Mouse (Mus musculus) spleen, adult 2 months (tissue): Measurements from ENCODE around the gene Tnfrsf1b. TPM values are rescaled to one million over a fixed set of nuclear protein-coding genes. Genes with fewer than 3 reads are reported as not detected.

Source experiments
- DNase-seq, 2 experiments: peaks; one replicate each; pipeline versions ENCODE4 v3.0.0 to v3.0.0-alpha.2; 2012 to 2021; ENCODE audit warnings: low spot score in 2 of 2, low read depth in 1 of 2
- H3K27ac ChIP-seq: fragments of 200-500 bp; 2 replicates; pipeline ENCODE4 v1.5.1; 2012; ENCODE audit warnings: low read length, inconsistent platforms; ENCODE audit not compliant: insufficient read depth
- H3K27me3 ChIP-seq: fragments of 200-500 bp; 2 replicates; pipeline ENCODE4 v1.6.1; 2012; ENCODE audit warnings: mild to moderate bottlenecking, moderate library complexity, low read length, inconsistent platforms; ENCODE audit not compliant: control insufficient read depth, insufficient read depth
- H3K36me3 ChIP-seq: fragments of 200-500 bp; 2 replicates; pipeline ENCODE4 v1.6.1; 2012; ENCODE audit warnings: mild to moderate bottlenecking, low read length, inconsistent platforms; ENCODE audit not compliant: control insufficient read depth, insufficient read depth
- H3K4me1 ChIP-seq: fragments of 200-500 bp; 2 replicates; pipeline ENCODE4 v1.6.1; 2011; ENCODE audit warnings: inconsistent platforms; ENCODE audit not compliant: control insufficient read depth, insufficient read depth, insufficient read length
- H3K4me3 ChIP-seq: fragments of 200-500 bp; 2 replicates; pipeline ENCODE4 v1.5.1; 2011; ENCODE audit warnings: mild to moderate bottlenecking, inconsistent platforms; ENCODE audit not compliant: insufficient read depth, insufficient read length; ENCODE audit errors: extremely low read depth
- CTCF ChIP-seq: fragments of 200-500 bp; IDR thresholded peaks from 2 replicates; pipeline ENCODE4 v1.5.1; 2011; ENCODE audit warnings: mild to moderate bottlenecking, inconsistent platforms; ENCODE audit not compliant: insufficient read depth, insufficient read length, insufficient replicate concordance; ENCODE audit errors: extremely low read depth
- POLR2A ChIP-seq: fragments of 200-500 bp; IDR thresholded peaks from 2 replicates; pipeline ENCODE4 v1.6.1; 2011; ENCODE audit warnings: low read depth, low read length, inconsistent platforms
- WGBS: fragments of 180-500 bp; shearing (Covaris S2); methylation state at CpG from one replicate; pipeline ENCODE4 v1.1.7; 2018; 5-methylcytosine and 5-hydroxymethylcytosine counted together
- polyA plus RNA-seq: library from polyadenylated mRNA; depleted of rRNA; stranded (reverse); fragments of >200 nt; gene quantifications from 2 replicates; pipeline ENCODE4 v1.2.3, GENCODE M21; 2012

The Tnfrsf1b gene
- polyA plus RNA-seq, 1 experiment = 45.9 TPM

GRCm38 (mm10) chr4:145211076-145211475, 35.6 kb downstream of the Tnfrsf1b start:
- DNase-seq = no peak
- 8% methylated on average over 2 of the region's 2 CpGs for WGBS
- H3K4me3 ChIP-seq = no peak overlapping the region
- peaks cover 11% of the 10 kb centered on the region for H3K4me1 ChIP-seq
- peak overlapping the region; percentile 73; the same call in 1 of the 2 replicates for H3K27ac ChIP-seq
- TF ChIP-seq CTCF (no peak), POLR2A (no peak)
- H3K27me3 ChIP-seq = no peaks in the 10 kb centered on the region
- peaks cover 9% of the 10 kb centered on the region for H3K36me3 ChIP-seq

DNA sequence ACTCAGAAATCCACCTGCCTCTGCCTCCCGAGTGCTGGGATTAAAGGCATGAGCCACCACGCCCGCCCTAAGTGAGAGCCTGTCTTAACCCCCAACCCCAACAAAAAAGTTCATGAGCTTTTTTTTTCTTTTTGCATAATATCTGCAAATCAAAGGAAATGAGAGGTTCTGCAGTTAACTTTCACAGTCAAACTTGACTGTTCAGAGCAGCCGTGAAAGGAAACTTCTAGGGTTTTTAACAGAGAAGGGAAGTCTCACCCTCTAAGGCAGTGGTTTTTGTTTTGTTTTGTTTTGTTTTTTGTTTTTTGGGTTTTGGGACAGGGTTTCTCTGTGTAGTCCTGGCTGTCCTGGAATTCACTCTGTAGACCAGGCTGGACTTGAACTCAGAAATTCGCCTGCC, 36.1 kb downstream of the Tnfrsf1b start:
- 26% methylated on average over 5 of the region's 5 CpGs for WGBS
- Histone ChIP-seq H3K4me3 (no peak overlapping the region), H3K27me3 (no peaks in the 10 kb centered on the region), H3K4me1 (peaks cover 11% of the 10 kb centered on the region), H3K36me3 (peaks cover 5% of the 10 kb centered on the region), H3K27ac (peak overlapping the region; percentile 73)
- no peak for TF ChIP-seq POLR2A
- no peak for TF ChIP-seq CTCF
- no peak for DNase-seq

- WGBS = 61% methylated on average over 5 of the region's 5 CpGs
- Histone ChIP-seq H3K27me3 (no peaks in the 10 kb centered on the region), H3K4me3 (no peak overlapping the region), H3K4me1 (peaks cover 11% of the 10 kb centered on the region), H3K27ac (no peak overlapping the region), H3K36me3 (no peaks in the 10 kb centered on the region)
- no peak for TF ChIP-seq CTCF
- TF ChIP-seq POLR2A = no peak
- no peak for DNase-seq
Observed at GRCm38 (mm10) chr4:145209690-145210088, 37.0 kb downstream of the Tnfrsf1b start.

- H3K4me1 ChIP-seq = peaks cover 11% of the 10 kb centered on the region
- H3K27me3 ChIP-seq = no peaks in the 10 kb centered on the region
- no peak overlapping the region for H3K27ac ChIP-seq
- WGBS = 43% methylated on average over 6 of the region's 6 CpGs
- no peaks in the 10 kb centered on the region for H3K36me3 ChIP-seq
- DNase-seq = no peak
- no peak overlapping the region for H3K4me3 ChIP-seq
- TF ChIP-seq CTCF (no peak), POLR2A (no peak)
Observed at GRCm38 (mm10) chr4:145209076-145209689, 37.5 kb downstream of the Tnfrsf1b start.

DNA sequence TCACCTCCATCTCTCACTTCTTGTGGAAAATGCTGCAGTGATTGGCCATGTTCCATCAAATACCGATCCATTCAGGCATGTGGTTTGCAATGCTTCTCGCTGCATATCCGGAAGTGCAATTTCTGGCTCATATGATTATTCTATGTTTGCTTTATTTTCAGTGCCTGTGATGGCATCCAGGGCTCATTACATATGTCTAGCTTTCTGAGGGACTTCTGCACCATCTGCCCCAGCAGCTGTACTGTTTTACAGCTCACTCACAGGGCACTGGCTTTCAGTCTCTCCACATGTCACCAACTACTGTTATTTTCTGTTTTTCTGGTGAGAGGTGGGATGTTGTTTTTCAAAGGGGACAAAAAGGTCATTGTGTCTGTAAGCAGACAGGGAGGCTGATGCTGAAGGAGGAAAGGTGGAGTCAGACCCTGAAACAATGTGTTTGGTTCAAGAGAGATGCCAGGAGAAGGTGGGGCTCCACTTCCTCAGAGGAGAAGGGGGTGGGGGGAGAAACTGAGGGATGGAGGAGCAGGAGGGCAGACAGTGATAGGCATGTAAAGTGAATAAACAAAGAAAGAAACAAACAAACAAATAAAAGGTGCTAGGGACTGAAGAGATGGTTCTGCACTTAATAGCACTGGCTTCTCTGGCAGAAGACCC, 38.8 kb downstream of the Tnfrsf1b start:
- Histone ChIP-seq H3K36me3 (no peaks in the 10 kb centered on the region), H3K4me1 (peaks cover 11% of the 10 kb centered on the region), H3K4me3 (no peak overlapping the region), H3K27ac (no peak overlapping the region), H3K27me3 (no peaks in the 10 kb centered on the region)
- no peak for DNase-seq
- no peak for TF ChIP-seq CTCF
- TF ChIP-seq POLR2A = no peak
- 94% methylated on average over 3 of the region's 3 CpGs for WGBS

GRCm38 (mm10) chr4:145204779-145205178, 41.9 kb downstream of the Tnfrsf1b start:
- DNase-seq = no peak
- Histone ChIP-seq H3K4me3 (no peak overlapping the region), H3K36me3 (no peaks in the 10 kb centered on the region), H3K4me1 (peaks cover 3% of the 10 kb centered on the region; the same call in 1 of the 2 replicates), H3K27me3 (no peaks in the 10 kb centered on the region), H3K27ac (no peak overlapping the region)
- WGBS = 90% methylated on average over 8 of the region's 8 CpGs
- no peak for TF ChIP-seq CTCF

DNA sequence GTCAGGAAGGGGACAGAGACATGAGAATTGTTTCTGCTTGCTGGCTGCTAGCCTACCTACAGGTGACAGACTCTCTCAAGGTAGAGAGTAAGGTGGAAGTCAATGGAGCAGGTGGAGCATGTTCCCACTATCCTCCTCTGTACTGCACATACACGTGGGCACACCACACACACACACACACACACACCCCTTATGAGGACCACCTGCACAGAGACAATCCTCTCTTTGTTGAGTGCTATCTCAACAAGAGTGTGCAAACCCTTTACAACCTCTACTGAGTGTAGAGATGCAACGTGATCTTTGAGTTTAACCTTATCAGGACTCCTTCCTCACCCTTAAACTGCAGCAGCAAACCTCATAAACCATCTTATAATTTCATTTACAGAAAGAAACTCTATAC, 43.4 kb downstream of the Tnfrsf1b start:
- no peak for DNase-seq
- no peaks in the 10 kb centered on the region; the same call in 1 of the 2 replicates for H3K4me1 ChIP-seq
- no peaks in the 10 kb centered on the region for H3K27me3 ChIP-seq
- no peak overlapping the region for H3K27ac ChIP-seq
- H3K36me3 ChIP-seq = no peaks in the 10 kb centered on the region
- TF ChIP-seq POLR2A (no peak), CTCF (no peak)
- H3K4me3 ChIP-seq = no peak overlapping the region
- 75% methylated on average over 2 of the region's 2 CpGs for WGBS
